Mouse (Mus musculus) liver, embryonic 12.5 days (tissue): ENCODE measurements around the gene Flt3l. TPM values are rescaled to one million over a fixed set of nuclear protein-coding genes. Genes with fewer than 3 reads are reported as not detected.
"Not testable (repeated sequence)": the region's sequence is repeated elsewhere in the genome, so short reads cannot be mapped to it uniquely, and the experiment has no call there.

ENCODE experiments used
- ATAC-seq: fragments of 200-750 bp; cut with Nextera tagmentation; 2 replicates; pipeline ENCODE4 v1.8.0; 2017; ENCODE audit warnings: moderate number of reproducible peaks, mild to moderate bottlenecking, moderate library complexity
- H3K27ac ChIP-seq: fragments of 300-500 bp; sonication (generic); 2 replicates; pipeline ENCODE4 v1.5.1; 2016; ENCODE audit warnings: mild to moderate bottlenecking
- H3K27me3 ChIP-seq: fragments of 300-500 bp; sonication (generic); replicated peaks from 2 replicates; pipeline ENCODE4 v1.6.1; 2016; ENCODE audit warnings: mild to moderate bottlenecking, moderate library complexity
- H3K36me3 ChIP-seq: fragments of 300-500 bp; sonication (generic); 2 replicates; pipeline ENCODE4 v1.6.1; 2016; ENCODE audit warnings: mild to moderate bottlenecking, moderate library complexity
- H3K4me1 ChIP-seq: fragments of 300-500 bp; sonication (generic); 2 replicates; pipeline ENCODE4 v1.6.1; 2016
- H3K4me2 ChIP-seq: fragments of 300-500 bp; sonication (generic); 2 replicates; pipeline ENCODE4 v1.6.1; 2016; ENCODE audit warnings: mild to moderate bottlenecking, moderate library complexity
- H3K4me3 ChIP-seq: fragments of 300-500 bp; sonication (generic); 2 replicates; pipeline ENCODE4 v1.5.1; 2016; ENCODE audit warnings: mild to moderate bottlenecking, moderate library complexity
- H3K9ac ChIP-seq: fragments of 300-500 bp; sonication (generic); 2 replicates; pipeline ENCODE4 v1.6.1; 2016; ENCODE audit warnings: mild to moderate bottlenecking, moderate library complexity
- H3K9me3 ChIP-seq: fragments of 300-500 bp; sonication (generic); replicated peaks from 2 replicates; pipeline ENCODE4 v1.6.1; 2016; ENCODE audit warnings: mild to moderate bottlenecking, moderate library complexity
- WGBS: fragments of 180-500 bp; shearing (Covaris S2); methylation state at CpG from one replicate; pipeline ENCODE4 v1.1.7; 2016; ENCODE audit not compliant: insufficient replicate concordance; 5-methylcytosine and 5-hydroxymethylcytosine counted together
- polyA plus RNA-seq: library from polyadenylated mRNA; unstranded; fragments of >200 nt; fragmentation: Nextera tagmentation; extraction: Ambion mirVana; gene quantifications from 2 replicates; pipeline ENCODE4 v1.2.1, GENCODE M21; 2016

Gene Flt3l
- polyA plus RNA-seq, 1 experiment from 2014 or later = 5.7 TPM

DNA sequence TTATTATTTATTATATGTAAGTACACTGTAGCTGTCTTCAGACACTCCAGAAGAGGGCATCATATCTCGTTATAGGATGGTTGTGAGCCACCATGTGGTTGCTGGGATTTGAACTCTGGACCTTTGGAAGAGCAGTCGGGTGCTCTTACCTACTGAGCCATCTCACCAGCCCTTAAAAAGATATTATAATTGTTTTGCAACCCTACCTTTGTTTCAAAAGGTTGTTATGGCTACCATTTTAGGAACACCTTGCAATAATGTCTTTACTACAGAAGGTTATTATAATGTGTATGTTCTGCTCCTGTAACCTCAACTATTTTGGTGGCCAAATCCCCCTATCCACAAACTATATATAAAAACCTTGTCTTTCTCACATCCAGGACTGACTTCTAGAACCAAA, 16.8 kb upstream of the Flt3l start:
- peaks cover 47% of the 10 kb centered on the region for H3K4me1 ChIP-seq
- peaks cover 26% of the 10 kb centered on the region for H3K36me3 ChIP-seq
- not testable (repeated sequence) for ATAC-seq, H3K9me3 ChIP-seq, H3K27me3 ChIP-seq
- 76% methylated on average over 2 of the region's 2 CpGs for WGBS
- H3K27ac ChIP-seq = peak overlapping the region; percentile 92; the same call in 1 of the 2 replicates
- H3K4me2 ChIP-seq = peak overlapping the region; percentile 76
- H3K9ac ChIP-seq = peak overlapping the region; percentile 82; the same call in 1 of the 2 replicates
- peak overlapping the region; percentile 73; the same call in 1 of the 2 replicates for H3K4me3 ChIP-seq

- no peaks in the 10 kb centered on the region for H3K9me3 ChIP-seq
- no peak for ATAC-seq
- H3K27me3 ChIP-seq = no peaks in the 10 kb centered on the region
- H3K9ac ChIP-seq = no peak overlapping the region
- no peak overlapping the region for H3K27ac ChIP-seq
- peaks cover 30% of the 10 kb centered on the region for H3K36me3 ChIP-seq
- no peak overlapping the region for H3K4me2 ChIP-seq
- 66% methylated on average over 11 of the region's 11 CpGs for WGBS
- H3K4me3 ChIP-seq = no peak overlapping the region
- peaks cover 54% of the 10 kb centered on the region for H3K4me1 ChIP-seq
Measured at GRCm38 (mm10) chr7:45151303-45151702, 15.1 kb upstream of the Flt3l start.

GRCm38 (mm10) chr7:45150321-45150720, 14.1 kb upstream of the Flt3l start:
- Histone ChIP-seq H3K9ac (no peak overlapping the region), H3K27me3 (no peaks in the 10 kb centered on the region), H3K36me3 (peaks cover 36% of the 10 kb centered on the region), H3K4me3 (no peak overlapping the region), H3K9me3 (no peaks in the 10 kb centered on the region), H3K27ac (no peak overlapping the region), H3K4me2 (no peak overlapping the region), H3K4me1 (peaks cover 48% of the 10 kb centered on the region)
- ATAC-seq = no peak
- 73% methylated on average over 4 of the region's 4 CpGs for WGBS

DNA sequence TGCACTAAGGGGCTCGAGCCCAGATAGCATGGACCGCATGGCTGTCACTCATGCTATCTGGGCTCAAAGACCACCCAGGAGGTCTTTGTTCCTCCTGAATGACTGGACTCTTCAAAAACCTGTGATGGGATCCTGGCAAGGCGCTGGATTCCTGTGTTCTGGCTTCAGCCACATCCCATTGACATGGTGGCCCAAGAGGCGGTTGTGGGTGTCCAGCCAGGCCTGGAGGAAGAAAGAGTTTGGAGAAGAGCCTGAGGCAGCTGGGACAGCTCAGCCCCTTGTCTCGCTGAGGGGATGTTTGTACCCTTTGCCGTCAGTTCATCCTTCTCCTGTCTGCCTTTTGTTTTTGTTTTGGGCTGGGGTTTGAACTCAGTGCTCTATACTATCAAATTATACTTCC, 13.3 kb upstream of the Flt3l start:
- no peak overlapping the region for H3K27ac ChIP-seq
- H3K36me3 ChIP-seq = peaks cover 43% of the 10 kb centered on the region
- H3K27me3 ChIP-seq = no peaks in the 10 kb centered on the region
- no peak overlapping the region for H3K4me2 ChIP-seq
- ATAC-seq = no peak
- H3K9ac ChIP-seq = no peak overlapping the region
- 78% methylated on average over 6 of the region's 6 CpGs for WGBS
- H3K4me1 ChIP-seq = peaks cover 41% of the 10 kb centered on the region
- no peak overlapping the region for H3K4me3 ChIP-seq
- H3K9me3 ChIP-seq = no peaks in the 10 kb centered on the region

GRCm38 (mm10) chr7:45148534-45149098, 12.4 kb upstream of the Flt3l start:
- WGBS = 65% methylated on average over 4 of the region's 4 CpGs

DNA sequence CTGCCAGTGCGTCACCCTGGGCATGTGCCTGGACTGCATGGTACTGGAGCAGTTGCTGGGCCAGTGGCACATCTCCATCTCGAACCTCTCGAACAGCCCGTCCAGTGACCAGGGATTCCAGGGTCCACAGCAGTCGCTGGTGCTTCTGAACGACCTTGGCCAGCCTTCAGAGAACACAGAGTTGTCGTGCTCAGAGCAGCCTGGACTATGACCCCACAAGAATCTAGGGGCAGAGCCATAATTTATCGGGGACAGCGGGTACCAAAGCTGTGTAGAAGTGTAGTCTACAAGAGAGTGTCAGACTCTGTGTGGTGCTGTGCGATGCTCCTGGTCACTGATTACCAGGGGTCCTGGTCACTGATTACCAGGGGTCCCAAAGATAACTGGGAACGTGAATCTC, 11.7 kb upstream of the Flt3l start:
- ATAC-seq = no peak; the same call in 1 of the 2 replicates
- WGBS = 79% methylated on average over 11 of the region's 11 CpGs
- Histone ChIP-seq H3K36me3 (peaks cover 60% of the 10 kb centered on the region), H3K4me3 (no peak overlapping the region), H3K9me3 (no peaks in the 10 kb centered on the region), H3K9ac (no peak overlapping the region), H3K27me3 (no peaks in the 10 kb centered on the region), H3K4me1 (peaks cover 34% of the 10 kb centered on the region), H3K4me2 (no peak overlapping the region), H3K27ac (no peak overlapping the region)

More at GRCm38 (mm10) chr7:45148534-45149098, 12.4 kb upstream of the Flt3l start:
- no peak overlapping the region for H3K27ac ChIP-seq
- H3K27me3 ChIP-seq = no peaks in the 10 kb centered on the region
- no peak overlapping the region for H3K4me3 ChIP-seq
- H3K36me3 ChIP-seq = peaks cover 53% of the 10 kb centered on the region
- ATAC-seq = no peak
- no peak overlapping the region for H3K4me2 ChIP-seq
- peaks cover 39% of the 10 kb centered on the region for H3K4me1 ChIP-seq
- no peaks in the 10 kb centered on the region for H3K9me3 ChIP-seq
- H3K9ac ChIP-seq = peak overlapping the region; percentile 13; the same call in 1 of the 2 replicates

- Histone ChIP-seq H3K4me3 (no peak overlapping the region), H3K36me3 (peaks cover 66% of the 10 kb centered on the region), H3K4me2 (no peak overlapping the region), H3K4me1 (peaks cover 34% of the 10 kb centered on the region), H3K9ac (no peak overlapping the region), H3K9me3 (no peaks in the 10 kb centered on the region), H3K27me3 (no peaks in the 10 kb centered on the region), H3K27ac (no peak overlapping the region)
- ATAC-seq = no peak
- 86% methylated on average over 11 of the region's 11 CpGs for WGBS
Measured at GRCm38 (mm10) chr7:45147267-45147666, 11.0 kb upstream of the Flt3l start.

GRCm38 (mm10) chr7:45145460-45145859, 9.2 kb upstream of the Flt3l start:
- H3K27me3 ChIP-seq = no peaks in the 10 kb centered on the region
- peaks cover 21% of the 10 kb centered on the region for H3K4me1 ChIP-seq
- H3K27ac ChIP-seq = no peak overlapping the region
- H3K9me3 ChIP-seq = no peaks in the 10 kb centered on the region
- H3K4me3 ChIP-seq = no peak overlapping the region
- WGBS = 94% methylated on average over 8 of the region's 8 CpGs
- H3K36me3 ChIP-seq = peaks cover 77% of the 10 kb centered on the region
- H3K4me2 ChIP-seq = no peak overlapping the region
- H3K9ac ChIP-seq = no peak overlapping the region
- no peak for ATAC-seq

GRCm38 (mm10) chr7:45144368-45145174, 8.3 kb upstream of the Flt3l start:
- Histone ChIP-seq H3K36me3 (peaks cover 81% of the 10 kb centered on the region), H3K27ac (no peak overlapping the region), H3K9ac (no peak overlapping the region), H3K4me2 (no peak overlapping the region), H3K27me3 (no peaks in the 10 kb centered on the region), H3K4me3 (no peak overlapping the region), H3K9me3 (no peaks in the 10 kb centered on the region), H3K4me1 (peaks cover 25% of the 10 kb centered on the region)
- 84% methylated on average over 13 of the region's 13 CpGs for WGBS
- ATAC-seq = no peak

- Histone ChIP-seq H3K36me3 (peaks cover 63% of the 10 kb centered on the region), H3K27ac (no peak overlapping the region), H3K4me2 (no peak overlapping the region), H3K9me3 (no peaks in the 10 kb centered on the region), H3K4me1 (peaks cover 31% of the 10 kb centered on the region), H3K27me3 (no peaks in the 10 kb centered on the region), H3K4me3 (no peak overlapping the region), H3K9ac (no peak overlapping the region)
- WGBS = 79% methylated on average over 5 of the region's 5 CpGs
- no peak for ATAC-seq
Measured at GRCm38 (mm10) chr7:45141914-45142313, 5.7 kb upstream of the Flt3l start.

DNA sequence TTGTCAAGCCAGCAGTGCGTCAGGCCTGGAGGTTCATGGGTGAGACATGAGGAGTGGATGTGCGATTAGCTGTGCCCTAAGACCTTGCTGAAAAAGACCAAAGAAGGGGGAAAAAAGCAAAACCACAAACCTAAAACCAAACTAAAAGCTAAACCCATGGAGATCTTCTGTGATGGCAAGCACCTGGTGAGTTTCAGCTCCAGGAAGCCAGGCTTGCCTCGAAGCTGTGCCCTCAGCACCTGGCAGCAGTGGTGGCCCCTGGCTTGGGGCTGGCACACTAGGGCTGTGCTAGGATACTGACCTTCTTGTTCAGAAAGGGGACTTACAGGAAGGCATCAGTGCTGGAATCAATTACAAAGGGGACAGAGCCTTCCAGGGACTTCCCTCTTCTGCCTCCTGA, 5.1 kb upstream of the Flt3l start:
- 87% methylated on average over 3 of the region's 3 CpGs for WGBS

GRCm38 (mm10) chr7:45139904-45140723, 3.9 kb upstream of the Flt3l start:
- no peak overlapping the region for H3K27ac ChIP-seq
- H3K9me3 ChIP-seq = no peaks in the 10 kb centered on the region
- ATAC-seq = no peak
- no peak overlapping the region for H3K9ac ChIP-seq
- H3K4me3 ChIP-seq = no peak overlapping the region
- H3K4me2 ChIP-seq = no peak overlapping the region
- peaks cover 45% of the 10 kb centered on the region for H3K4me1 ChIP-seq
- 64% methylated on average over 8 of the region's 8 CpGs for WGBS
- peaks cover 45% of the 10 kb centered on the region for H3K36me3 ChIP-seq
- H3K27me3 ChIP-seq = no peaks in the 10 kb centered on the region

More for the DNA sequence above, 5.1 kb upstream of the Flt3l start:
- Histone ChIP-seq H3K27me3 (no peaks in the 10 kb centered on the region), H3K36me3 (peaks cover 57% of the 10 kb centered on the region), H3K9ac (no peak overlapping the region), H3K4me1 (peaks cover 37% of the 10 kb centered on the region), H3K4me2 (no peak overlapping the region), H3K27ac (no peak overlapping the region), H3K4me3 (no peak overlapping the region), H3K9me3 (no peaks in the 10 kb centered on the region)
- ATAC-seq = no peak
